Mouse (Mus musculus) ES-Bruce4 (cell line): ENCODE measurements around the gene Sox5.

ENCODE experiments used
- CTCF ChIP-seq: IDR thresholded peaks from one replicate; pipeline ENCODE4 v1.8.1; 2011; ENCODE audit warnings: low read depth, low read length
- EP300 ChIP-seq: IDR thresholded peaks from 2 replicates; pipeline ENCODE4 v1.6.1; 2011; ENCODE audit warnings: low read depth, low read length; ENCODE audit not compliant: insufficient read depth
- POLR2A ChIP-seq: IDR thresholded peaks from one replicate; pipeline ENCODE4 v1.8.1; 2011; ENCODE audit warnings: low read length; ENCODE audit not compliant: insufficient read depth

DNA sequence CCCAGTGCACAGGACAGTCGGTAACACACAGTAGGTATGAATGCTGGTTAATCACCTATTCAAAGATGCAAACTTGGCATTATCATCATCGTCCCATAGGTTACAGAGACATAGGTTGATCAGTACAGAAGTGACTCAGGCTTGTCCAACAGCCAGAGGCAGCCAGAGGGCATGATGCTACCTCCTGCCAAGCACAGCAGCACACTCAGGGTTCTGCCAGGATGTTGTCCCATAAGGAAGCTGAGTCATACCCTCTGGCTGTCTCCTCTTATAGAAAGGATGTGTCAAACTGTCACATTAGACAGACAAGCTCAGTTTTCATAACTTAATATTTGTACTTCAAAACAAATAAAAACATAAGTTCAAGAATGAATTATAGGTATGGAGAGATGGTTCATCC lies 923.2 kb downstream of the Sox5 start:
- TF ChIP-seq CTCF: no peak
- TF ChIP-seq EP300: no peak
- no peak for TF ChIP-seq POLR2A
